Mouse (Mus musculus): ENCODE data around the gene Ggt6.
"Not testable (repeated sequence)": the region's sequence is repeated elsewhere in the genome, so short reads cannot be mapped to it uniquely, and the experiment has no call there.

Ggt6 gene

GRCm38 (mm10) chr11:72440597-72440964, 5.3 kb downstream of the Ggt6 start:
- not testable (repeated sequence) for DNase-seq (ENCODE audit: low read depth, low spot score)

- DNase-seq (ENCODE audit: low read depth, low spot score), result peak; percentile 95
Observed at GRCm38 (mm10) chr11:72440965-72441664, 5.8 kb downstream of the Ggt6 start, which contains the start of gene Mybbp1a. TSS of gene Mybbp1a (plus strand) at chr11:72441355.

- no peak for DNase-seq (ENCODE audit: low read depth, low spot score)
Observed at GRCm38 (mm10) chr11:72446311-72447105, 11.2 kb downstream of the Ggt6 start.

- DNase-seq (ENCODE audit: low read depth, low spot score), result no peak
Observed at GRCm38 (mm10) chr11:72447475-72447874, 12.1 kb downstream of the Ggt6 start.

GRCm38 (mm10) chr11:72452140-72452665, 16.9 kb downstream of the Ggt6 start:
- DNase-seq (ENCODE audit: low read depth, low spot score), result no peak

GRCm38 (mm10) chr11:72453105-72453953, 18.0 kb downstream of the Ggt6 start:
- DNase-seq (ENCODE audit: low read depth, low spot score), result no peak

GRCm38 (mm10) chr11:72455694-72456093, 20.4 kb downstream of the Ggt6 start:
- no peak for DNase-seq (ENCODE audit: low read depth, low spot score)

- DNase-seq (ENCODE audit: low read depth, low spot score), result no peak
Observed at GRCm38 (mm10) chr11:72457995-72458496, 22.7 kb downstream of the Ggt6 start.

- no peak for DNase-seq (ENCODE audit: low read depth, low spot score)
Observed at GRCm38 (mm10) chr11:72458502-72458901, 23.2 kb downstream of the Ggt6 start.

- DNase-seq (ENCODE audit: low read depth, low spot score), result no peak
Observed at GRCm38 (mm10) chr11:72461500-72461981, 26.2 kb downstream of the Ggt6 start.

- DNase-seq (ENCODE audit: low read depth, low spot score), result no peak
Observed at GRCm38 (mm10) chr11:72464821-72465220, 29.5 kb downstream of the Ggt6 start.

GRCm38 (mm10) chr11:72465978-72466693, 30.8 kb downstream of the Ggt6 start:
- no peak for DNase-seq (ENCODE audit: low read depth, low spot score)

GRCm38 (mm10) chr11:72466694-72467507, 31.6 kb downstream of the Ggt6 start:
- no peak for DNase-seq (ENCODE audit: low read depth, low spot score)

GRCm38 (mm10) chr11:72468525-72468924, 33.2 kb downstream of the Ggt6 start:
- no peak for DNase-seq (ENCODE audit: low read depth, low spot score)

GRCm38 (mm10) chr11:72469217-72469616, 33.9 kb downstream of the Ggt6 start:
- DNase-seq (ENCODE audit: low read depth, low spot score), result no peak

GRCm38 (mm10) chr11:72470004-72470403, 34.7 kb downstream of the Ggt6 start:
- no peak for DNase-seq (ENCODE audit: low read depth, low spot score)

- DNase-seq (ENCODE audit: low read depth, low spot score), result no peak
Observed at GRCm38 (mm10) chr11:72471381-72471780, 36.1 kb downstream of the Ggt6 start.

GRCm38 (mm10) chr11:72473540-72473939, 38.2 kb downstream of the Ggt6 start:
- DNase-seq (ENCODE audit: low read depth, low spot score), result no peak

- DNase-seq (ENCODE audit: low read depth, low spot score), result no peak
Observed at GRCm38 (mm10) chr11:72474926-72475325, 39.6 kb downstream of the Ggt6 start.

- no peak for DNase-seq (ENCODE audit: low read depth, low spot score)
Observed at GRCm38 (mm10) chr11:72475408-72475807, 40.1 kb downstream of the Ggt6 start.

All from brain, embryonic 18.5 days (tissue).